Mouse (Mus musculus) kidney, adult 11 months (tissue): ENCODE measurements around the gene Gm11011.

Experiments used
- DNase-seq: peaks from one replicate; pipeline ENCODE4 v3.0.0; 2022

Gm11011 gene

GRCm38 (mm10) chr2:169586688-169587087 is 857 bp downstream of the Gm11011 start:
- DNase-seq = no peak

- no peak for DNase-seq
These were observed 1.8 kb downstream of the Gm11011 start for GRCm38 (mm10) chr2:169585631-169586285.

DNA sequence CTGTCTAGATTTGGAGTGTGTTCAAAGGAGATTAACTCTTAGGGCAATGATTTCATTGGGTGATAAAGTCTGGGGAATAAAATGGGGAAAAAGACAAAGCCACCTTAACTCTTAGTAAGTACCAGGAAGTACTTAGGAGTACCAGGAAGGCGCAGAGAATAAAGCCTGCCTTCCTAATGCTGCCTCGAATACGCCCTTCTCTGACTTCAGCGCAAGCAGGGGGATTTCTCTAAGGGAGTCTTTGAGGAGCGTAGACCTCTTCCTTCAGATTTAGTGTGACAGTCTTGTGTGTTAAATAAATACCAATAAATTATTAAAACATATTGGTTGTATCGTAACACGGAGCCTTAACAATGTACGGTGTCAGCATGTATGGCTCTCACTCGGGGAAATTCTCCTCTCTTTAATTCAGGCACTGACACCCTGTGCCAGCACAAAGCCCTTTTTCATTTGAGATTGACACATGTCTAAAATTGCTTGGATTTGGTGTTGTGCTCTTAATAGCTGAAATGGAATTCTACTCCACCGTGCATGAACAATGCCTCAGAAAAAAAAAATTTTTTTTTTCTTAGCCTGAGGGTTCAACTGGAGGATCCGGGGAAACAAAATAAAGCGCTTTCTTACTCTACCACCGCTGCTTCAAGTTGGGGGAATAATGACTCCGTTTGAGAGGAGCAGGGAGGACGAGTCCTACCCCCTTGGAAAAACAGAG is 2.6 kb downstream of the Gm11011 start:
- no peak for DNase-seq

DNA sequence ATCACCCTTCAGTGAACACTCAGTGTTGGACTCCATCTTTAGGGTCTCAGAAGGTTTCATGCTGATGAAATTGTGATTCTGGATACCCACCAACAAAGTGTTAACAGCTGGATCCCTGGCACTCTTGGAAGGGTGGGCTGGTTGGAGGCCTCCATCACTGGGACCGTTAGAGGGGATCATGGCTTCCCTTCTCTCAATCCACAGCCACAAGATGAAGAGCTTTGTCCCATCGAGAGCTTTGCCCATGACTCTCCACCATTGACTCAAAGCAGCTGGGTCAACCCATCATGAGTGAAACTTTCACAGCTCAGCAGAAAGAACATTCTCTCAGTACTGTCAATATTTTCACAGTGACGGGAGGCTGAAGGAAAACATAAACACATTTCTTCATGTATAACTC is 4.1 kb downstream of the Gm11011 start:
- no peak for DNase-seq

DNA sequence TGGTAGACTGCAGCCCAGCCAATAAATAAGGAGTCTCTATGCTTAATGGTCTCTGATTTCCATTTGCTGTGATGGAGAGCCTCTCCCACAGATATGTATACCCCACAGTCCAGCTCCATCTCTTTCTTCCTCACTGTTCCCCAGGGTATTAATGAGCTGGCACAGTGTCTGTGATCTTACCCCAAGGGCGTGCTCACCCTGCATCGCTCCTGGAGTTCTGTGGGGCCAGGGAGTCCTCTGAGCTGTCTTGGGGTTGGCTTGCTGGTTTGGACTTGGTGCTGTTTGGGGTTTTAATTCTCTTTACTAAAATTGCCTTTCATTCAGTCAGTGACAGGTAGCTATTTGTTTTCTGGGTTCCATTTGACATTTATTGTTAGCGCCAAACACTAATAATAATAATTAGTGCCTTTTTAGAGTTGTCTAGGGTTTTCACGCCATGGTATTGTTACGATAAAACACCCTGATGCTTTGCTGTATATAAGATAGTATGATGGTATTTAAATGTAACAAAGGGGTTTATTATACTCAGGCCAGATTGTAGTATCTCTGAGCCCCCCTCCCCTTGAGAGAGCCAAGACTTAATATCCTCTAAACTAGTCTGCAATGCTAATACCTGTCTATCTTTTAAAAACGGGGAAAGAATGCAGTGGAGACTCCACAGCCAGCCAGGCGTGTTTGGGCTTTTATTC is 9.9 kb downstream of the Gm11011 start:
- DNase-seq = no peak

DNA sequence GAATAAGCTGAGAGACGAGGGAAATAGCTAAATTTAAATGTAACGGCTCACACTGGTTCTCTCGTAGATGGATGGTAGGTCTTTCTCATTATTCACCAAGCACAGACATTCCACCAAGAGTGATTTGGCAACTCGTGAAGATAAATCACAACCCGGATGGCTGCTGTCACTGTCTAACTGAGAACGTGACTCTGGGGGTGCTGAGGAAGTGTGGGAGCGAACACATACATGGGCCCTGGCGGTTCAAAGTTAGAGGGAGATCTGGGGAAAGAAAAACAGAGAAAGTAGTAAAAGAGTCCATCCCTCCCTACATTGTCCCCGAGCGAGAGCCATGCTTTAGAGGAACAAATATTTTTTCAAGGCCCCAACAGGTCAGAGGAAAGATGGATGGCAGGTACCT is 17.5 kb downstream of the Gm11011 start:
- no peak for DNase-seq

DNA sequence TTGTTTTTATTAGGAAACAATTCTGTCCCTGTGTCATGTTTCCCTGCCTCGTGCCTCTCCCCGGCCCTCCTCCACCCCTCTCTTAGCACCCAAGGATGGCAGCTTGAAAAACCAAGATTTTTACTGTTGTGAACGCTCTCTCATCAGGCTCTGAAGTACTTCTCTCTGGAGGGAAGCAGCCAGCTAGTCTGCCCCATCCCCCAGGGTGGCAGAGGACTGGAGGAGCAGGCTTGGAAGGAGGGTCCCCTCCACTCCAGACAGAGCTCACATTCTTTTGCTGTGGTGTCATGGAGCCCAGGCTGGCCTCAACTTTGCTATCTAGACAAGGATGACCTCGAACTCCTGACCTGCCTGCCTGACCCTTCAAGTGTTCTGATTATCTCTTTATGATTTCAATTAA is 21.4 kb downstream of the Gm11011 start:
- no peak for DNase-seq

DNA sequence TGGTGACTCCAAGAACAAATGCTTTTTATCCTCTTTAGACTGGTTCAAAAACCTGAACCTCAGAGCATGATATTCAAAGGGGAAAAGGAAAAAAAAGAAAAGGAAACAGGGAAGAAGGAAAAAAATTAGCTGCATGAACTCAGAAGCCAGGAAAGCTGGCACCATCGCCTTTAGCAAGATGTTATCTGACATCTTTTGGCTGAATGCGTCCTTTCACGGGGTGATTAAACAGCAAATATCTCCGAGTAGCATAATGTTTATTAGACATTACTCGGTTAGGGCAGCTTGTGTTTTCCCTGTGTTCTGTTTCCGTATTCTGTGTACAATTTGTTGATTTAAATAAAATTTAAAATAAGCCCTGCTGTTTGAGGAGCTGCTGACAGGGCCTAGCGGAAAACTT is 21.8 kb downstream of the Gm11011 start:
- DNase-seq = no peak

- DNase-seq = no peak
These were observed 41.9 kb downstream of the Gm11011 start for GRCm38 (mm10) chr2:169545674-169546073.

DNA sequence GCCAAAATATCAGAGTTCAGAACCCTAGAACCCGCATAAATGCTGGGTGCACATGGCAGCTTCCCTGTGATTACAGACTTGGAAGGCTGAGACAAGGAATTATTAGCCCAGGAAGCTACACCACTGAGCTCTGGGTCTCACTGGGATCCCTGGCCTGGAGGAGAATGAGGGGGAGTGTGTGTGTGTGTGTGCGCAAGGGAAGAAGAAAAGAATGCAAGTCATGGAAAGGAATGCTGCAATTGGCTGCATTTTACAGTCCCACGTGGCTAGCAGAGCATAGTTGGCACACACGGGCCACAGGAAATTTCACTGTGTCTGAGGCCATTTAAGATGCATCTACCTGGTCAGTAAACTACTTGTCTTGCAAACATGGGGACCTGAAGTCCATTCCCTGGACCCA is 48.6 kb downstream of the Gm11011 start:
- no peak for DNase-seq
